Mouse (Mus musculus): ENCODE measurements around the gene Micall2. TPM values are rescaled to one million over a fixed set of nuclear protein-coding genes. Genes with fewer than 3 reads are reported as not detected.
"Not testable (repeated sequence)": the region's sequence is repeated elsewhere in the genome, so short reads cannot be mapped to it uniquely, and the experiment has no call there.

The Micall2 gene
- total RNA-seq, 1 experiment from 2014 or later = 12.8 TPM

- no peak for DNase-seq
These were observed 5.2 kb downstream of the Micall2 start for GRCm38 (mm10) chr5:139730712-139731486.

GRCm38 (mm10) chr5:139727261-139727660 lies 8.9 kb downstream of the Micall2 start:
- no peak for DNase-seq

- DNase-seq = no peak
These were observed 9.9 kb downstream of the Micall2 start for GRCm38 (mm10) chr5:139726186-139726585.

GRCm38 (mm10) chr5:139724336-139725116 lies 11.6 kb downstream of the Micall2 start:
- no peak for DNase-seq

- DNase-seq = no peak
These were observed 13.0 kb downstream of the Micall2 start for GRCm38 (mm10) chr5:139723113-139723512.

GRCm38 (mm10) chr5:139722709-139723108 lies 13.4 kb downstream of the Micall2 start:
- no peak for DNase-seq

- no peak for DNase-seq
These were observed 17.2 kb downstream of the Micall2 start for GRCm38 (mm10) chr5:139718949-139719348.

GRCm38 (mm10) chr5:139718540-139718939 lies 17.6 kb downstream of the Micall2 start:
- no peak for DNase-seq

- peak; percentile 60 for DNase-seq
These were observed 18.4 kb downstream of the Micall2 start for GRCm38 (mm10) chr5:139717723-139718122.

GRCm38 (mm10) chr5:139706496-139706895 lies 29.6 kb downstream of the Micall2 start:
- no peak for DNase-seq

- DNase-seq = no peak
These were observed 33.2 kb downstream of the Micall2 start for GRCm38 (mm10) chr5:139702905-139703304.

GRCm38 (mm10) chr5:139702236-139702635 lies 33.9 kb downstream of the Micall2 start:
- no peak for DNase-seq

GRCm38 (mm10) chr5:139696954-139697353 lies 39.2 kb downstream of the Micall2 start:
- DNase-seq = no peak

- DNase-seq = not testable (repeated sequence)
These were observed 40.3 kb downstream of the Micall2 start for GRCm38 (mm10) chr5:139695876-139696275.

- no peak for DNase-seq
These were observed 41.1 kb downstream of the Micall2 start for GRCm38 (mm10) chr5:139694989-139695571.

GRCm38 (mm10) chr5:139694292-139694988 lies 41.7 kb downstream of the Micall2 start:
- DNase-seq = no peak

- DNase-seq = no peak
These were observed 45.3 kb downstream of the Micall2 start for GRCm38 (mm10) chr5:139690791-139691190.

- DNase-seq = no peak
These were observed 47.8 kb downstream of the Micall2 start for GRCm38 (mm10) chr5:139688356-139688755.

GRCm38 (mm10) chr5:139687646-139688045 lies 48.5 kb downstream of the Micall2 start:
- DNase-seq = peak; percentile 52

- no peak for DNase-seq
These were observed 49.4 kb downstream of the Micall2 start for GRCm38 (mm10) chr5:139686530-139687249.

- DNase-seq = no peak
These were observed 52.9 kb downstream of the Micall2 start for GRCm38 (mm10) chr5:139683228-139683627.

GRCm38 (mm10) chr5:139682631-139682977 lies 53.5 kb downstream of the Micall2 start:
- DNase-seq = no peak
